Mouse (Mus musculus) kidney, postnatal 0 days (tissue): ENCODE measurements around the gene Vps13c. TPM values are rescaled to one million over a fixed set of nuclear protein-coding genes. Genes with fewer than 3 reads are reported as not detected.

ENCODE experiments used
- ATAC-seq: fragments of 200-750 bp; cut with Nextera tagmentation; replicated peaks from 2 replicates; pipeline ENCODE4 v1.8.0; 2017; ENCODE audit warnings: low read depth, moderate number of reproducible peaks, moderate TSS enrichment, moderate library complexity; ENCODE audit not compliant: low FRiP score
- DNase-seq: peaks from one replicate; pipeline ENCODE4 v3.0.0-alpha.2; 2016; ENCODE audit warnings: low spot score
- H3K27ac ChIP-seq: fragments of 300-500 bp; sonication (generic); 2 replicates; pipeline ENCODE4 v1.5.1; 2014; ENCODE audit warnings: mild to moderate bottlenecking
- H3K27me3 ChIP-seq: fragments of 300-500 bp; sonication (generic); 2 replicates; pipeline ENCODE4 v1.6.1; 2014; ENCODE audit warnings: low read length, mixed read lengths; ENCODE audit not compliant: insufficient read depth
- H3K36me3 ChIP-seq: fragments of 300-500 bp; sonication (generic); 2 replicates; pipeline ENCODE4 v1.6.1; 2014; ENCODE audit warnings: low read length, mixed read lengths; ENCODE audit not compliant: insufficient read depth
- H3K4me1 ChIP-seq: fragments of 300-500 bp; sonication (generic); replicated peaks from 2 replicates; pipeline ENCODE4 v1.6.1; 2014; ENCODE audit warnings: antibody characterized with exemption, low read length, mixed read lengths; ENCODE audit not compliant: insufficient read depth
- H3K4me2 ChIP-seq: fragments of 300-500 bp; sonication (generic); 2 replicates; pipeline ENCODE4 v1.6.1; 2014; ENCODE audit warnings: mild to moderate bottlenecking, low read length, moderate library complexity, mixed read lengths
- H3K4me3 ChIP-seq: fragments of 300-500 bp; sonication (generic); replicated peaks from 2 replicates; pipeline ENCODE4 v1.5.1; 2014; ENCODE audit warnings: low read depth, low read length
- H3K9ac ChIP-seq: fragments of 300-500 bp; sonication (generic); 2 replicates; pipeline ENCODE4 v1.6.1; 2014; ENCODE audit warnings: low read depth, low read length
- H3K9me3 ChIP-seq: fragments of 300-500 bp; sonication (generic); replicated peaks from 2 replicates; pipeline ENCODE4 v1.6.1; 2016; ENCODE audit warnings: low read length, inconsistent platforms, mixed read lengths
- CTCF ChIP-seq: IDR thresholded peaks from 2 replicates; pipeline ENCODE4 v1.5.1; 2016; ENCODE audit warnings: antibody characterized with exemption, low read depth, mild to moderate bottlenecking, moderate library complexity
- WGBS: fragments of 180-500 bp; shearing (Covaris S2); extraction: QIAGEN DNeasy Blood & Tissue Kit; methylation state at CpG from one replicate; pipeline ENCODE4 v1.1.7; 2014; 5-methylcytosine and 5-hydroxymethylcytosine counted together
- polyA plus RNA-seq: library from polyadenylated mRNA; unstranded; fragments of >200 nt; fragmentation: Nextera tagmentation; extraction: Ambion mirVana; gene quantifications from 2 replicates; pipeline ENCODE4 v1.2.1, GENCODE M21; 2015

The Vps13c gene
- polyA plus RNA-seq, 1 experiment from 2014 or later = 3.7 TPM

DNA sequence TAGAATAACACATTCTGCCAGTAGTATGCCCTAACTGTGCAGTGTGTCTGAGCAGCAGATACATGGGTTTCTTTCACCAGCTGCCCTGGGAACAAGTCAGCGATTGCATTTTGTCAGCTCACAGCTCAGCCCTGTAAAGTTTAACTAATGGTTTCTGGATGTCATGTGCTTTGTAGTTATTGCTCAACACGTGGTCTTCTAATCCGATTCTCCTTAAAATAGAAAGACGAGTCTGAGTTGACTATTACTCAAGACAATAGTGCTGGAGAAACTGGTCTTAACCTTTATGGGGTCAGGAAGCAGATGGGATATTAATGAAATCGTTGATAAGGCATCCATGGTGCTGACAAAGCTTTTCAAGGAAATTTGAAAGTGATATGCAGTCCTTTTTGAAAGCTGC lies 2.6 kb downstream of the Vps13c start:
- TF ChIP-seq CTCF = no peak
- no peak overlapping the region for H3K27ac ChIP-seq
- peak; percentile 56 for DNase-seq
- ATAC-seq = no peak
- H3K4me2 ChIP-seq = no peak overlapping the region
- no peak overlapping the region for H3K4me3 ChIP-seq
- H3K9me3 ChIP-seq = no peaks in the 10 kb centered on the region
- H3K27me3 ChIP-seq = no peaks in the 10 kb centered on the region
- 49% methylated on average over 5 of the region's 5 CpGs for WGBS
- H3K4me1 ChIP-seq = peaks cover 3% of the 10 kb centered on the region
- no peak overlapping the region for H3K9ac ChIP-seq
- no peaks in the 10 kb centered on the region for H3K36me3 ChIP-seq

DNA sequence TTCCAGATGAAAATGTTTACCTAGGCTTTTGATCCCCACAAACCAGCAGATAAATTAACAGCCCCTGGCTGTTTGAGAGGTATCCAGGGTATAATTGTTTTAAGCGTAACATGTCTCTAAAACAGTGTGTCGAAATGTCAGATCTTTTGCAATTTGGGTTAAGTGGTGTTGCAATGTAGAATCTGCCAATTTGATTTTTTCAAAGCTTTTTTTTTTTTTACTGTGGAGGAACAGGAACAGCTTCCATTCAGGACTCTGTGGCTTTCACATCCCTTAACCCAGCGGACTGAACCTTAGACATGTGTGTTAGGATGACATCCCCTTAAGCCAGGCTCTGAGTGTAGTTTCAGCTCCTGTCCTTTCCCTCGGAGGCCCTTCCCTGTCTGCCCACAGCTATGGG lies 4.8 kb downstream of the Vps13c start:
- no peak for TF ChIP-seq CTCF
- no peak for ATAC-seq

DNA sequence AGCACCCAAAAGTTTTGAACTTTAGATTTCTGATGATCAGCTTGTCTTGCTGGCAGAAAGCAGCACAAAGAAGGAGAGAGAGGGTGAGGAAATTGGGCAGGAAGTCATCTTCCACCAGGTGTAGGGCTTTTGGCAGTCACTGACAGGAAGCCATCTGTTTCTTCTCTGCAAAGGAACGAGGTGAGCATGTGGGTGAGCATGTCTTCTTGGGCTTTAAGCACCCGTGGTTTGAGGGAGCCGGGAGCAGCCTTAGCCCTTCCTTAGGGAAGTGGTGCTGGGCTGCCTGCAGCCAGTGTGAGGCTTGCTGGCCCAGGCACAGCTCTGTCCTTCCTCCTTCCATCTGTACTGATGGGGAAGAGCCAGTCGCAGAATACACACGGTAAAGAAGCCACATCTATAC lies 5.5 kb downstream of the Vps13c start:
- no peak overlapping the region for H3K9ac ChIP-seq
- DNase-seq (no peak), ATAC-seq (no peak)
- no peak overlapping the region for H3K27ac ChIP-seq
- peaks cover 3% of the 10 kb centered on the region for H3K4me1 ChIP-seq
- WGBS = 63% methylated on average over 5 of the region's 5 CpGs
- no peaks in the 10 kb centered on the region for H3K9me3 ChIP-seq
- H3K36me3 ChIP-seq = no peaks in the 10 kb centered on the region
- H3K4me2 ChIP-seq = no peak overlapping the region
- no peaks in the 10 kb centered on the region for H3K27me3 ChIP-seq
- no peak overlapping the region for H3K4me3 ChIP-seq
- TF ChIP-seq CTCF = no peak

More for the DNA sequence above, 4.8 kb downstream of the Vps13c start:
- Histone ChIP-seq H3K4me1 (peaks cover 3% of the 10 kb centered on the region), H3K27ac (no peak overlapping the region), H3K27me3 (no peaks in the 10 kb centered on the region), H3K4me3 (no peak overlapping the region), H3K4me2 (no peak overlapping the region), H3K36me3 (no peaks in the 10 kb centered on the region), H3K9ac (no peak overlapping the region), H3K9me3 (no peaks in the 10 kb centered on the region)
- 73% methylated on average over 4 of the region's 4 CpGs for WGBS
- no peak for DNase-seq

DNA sequence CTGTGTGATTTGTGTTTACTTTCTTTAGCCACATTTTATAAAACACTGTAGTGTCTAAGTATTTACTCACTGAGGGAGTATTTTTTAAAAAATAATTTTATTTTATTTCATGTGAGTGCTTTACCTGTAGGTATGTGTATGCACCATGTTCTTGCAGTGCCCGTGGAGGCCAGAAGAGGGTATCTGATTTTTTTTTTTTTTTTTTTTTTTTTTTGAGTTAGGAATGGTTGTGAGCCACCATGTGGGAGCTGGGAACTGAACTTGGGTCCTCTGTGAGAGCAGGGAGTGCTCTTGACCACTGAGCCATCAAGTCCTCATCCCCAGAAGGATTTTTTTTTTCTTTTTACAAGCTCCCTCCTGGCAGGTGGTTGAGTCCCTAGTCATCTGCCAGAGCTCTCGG lies 5.9 kb downstream of the Vps13c start:
- 84% methylated on average over 2 of the region's 2 CpGs for WGBS
- DNase-seq (no peak), ATAC-seq (no peak)
- H3K36me3 ChIP-seq = no peaks in the 10 kb centered on the region
- H3K4me2 ChIP-seq = no peak overlapping the region
- no peak overlapping the region for H3K4me3 ChIP-seq
- H3K4me1 ChIP-seq = no peaks in the 10 kb centered on the region
- no peak overlapping the region for H3K27ac ChIP-seq
- TF ChIP-seq CTCF = no peak
- no peak overlapping the region for H3K9ac ChIP-seq
- no peaks in the 10 kb centered on the region for H3K27me3 ChIP-seq
- no peaks in the 10 kb centered on the region for H3K9me3 ChIP-seq

DNA sequence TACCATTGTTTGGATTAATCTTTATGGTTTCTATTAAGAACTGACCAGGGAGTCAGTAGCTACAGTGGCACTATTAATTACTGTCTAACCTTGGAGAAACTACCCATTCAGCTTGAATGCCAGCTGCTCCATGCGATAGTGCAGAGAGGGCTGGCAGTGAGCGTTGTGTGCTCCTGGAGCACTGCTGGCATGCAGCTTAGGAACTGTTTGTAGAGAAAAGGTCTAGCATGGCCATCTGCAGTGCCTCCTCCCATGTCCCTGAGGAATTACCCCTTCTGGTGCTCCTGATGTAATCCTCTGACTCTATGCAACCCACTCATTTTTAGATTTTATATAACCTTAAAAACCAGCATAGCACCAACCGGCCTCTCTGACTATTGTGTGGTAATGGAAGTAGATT lies 7.4 kb downstream of the Vps13c start:
- DNase-seq (no peak), ATAC-seq (no peak)
- no peak overlapping the region for H3K4me3 ChIP-seq
- H3K4me2 ChIP-seq = no peak overlapping the region
- no peak overlapping the region for H3K27ac ChIP-seq
- H3K9ac ChIP-seq = no peak overlapping the region
- no peaks in the 10 kb centered on the region for H3K4me1 ChIP-seq
- no peaks in the 10 kb centered on the region for H3K27me3 ChIP-seq
- H3K9me3 ChIP-seq = no peaks in the 10 kb centered on the region
- no peak for TF ChIP-seq CTCF
- H3K36me3 ChIP-seq = no peaks in the 10 kb centered on the region
- 86% methylated on average over 3 of the region's 3 CpGs for WGBS

DNA sequence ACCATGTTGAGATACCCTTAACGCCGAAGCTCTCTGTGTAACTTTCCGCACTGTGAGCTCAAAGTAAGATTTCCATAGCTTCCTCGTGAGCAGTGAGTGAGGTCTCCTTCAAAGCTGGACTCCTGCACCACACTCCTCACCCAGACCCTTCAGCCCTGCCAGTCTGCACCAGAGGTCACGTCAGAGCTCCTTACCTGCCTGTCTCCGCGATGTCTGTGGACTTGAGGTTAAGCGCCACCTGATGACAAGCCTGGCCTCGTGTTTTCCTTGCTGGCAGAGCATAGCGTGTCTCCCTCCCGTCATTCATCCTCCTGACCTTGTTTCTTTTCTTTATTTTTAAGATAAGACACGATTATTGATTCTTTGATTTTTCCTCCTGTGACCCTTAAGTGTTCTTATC lies 9.2 kb downstream of the Vps13c start:
- no peak for TF ChIP-seq CTCF
- no peak for ATAC-seq
- Histone ChIP-seq H3K9ac (no peak overlapping the region), H3K27me3 (no peaks in the 10 kb centered on the region), H3K4me1 (no peaks in the 10 kb centered on the region), H3K9me3 (no peaks in the 10 kb centered on the region), H3K4me3 (no peak overlapping the region), H3K36me3 (no peaks in the 10 kb centered on the region), H3K27ac (no peak overlapping the region), H3K4me2 (no peak overlapping the region)
- DNase-seq = no peak
- WGBS = 84% methylated on average over 12 of the region's 12 CpGs

DNA sequence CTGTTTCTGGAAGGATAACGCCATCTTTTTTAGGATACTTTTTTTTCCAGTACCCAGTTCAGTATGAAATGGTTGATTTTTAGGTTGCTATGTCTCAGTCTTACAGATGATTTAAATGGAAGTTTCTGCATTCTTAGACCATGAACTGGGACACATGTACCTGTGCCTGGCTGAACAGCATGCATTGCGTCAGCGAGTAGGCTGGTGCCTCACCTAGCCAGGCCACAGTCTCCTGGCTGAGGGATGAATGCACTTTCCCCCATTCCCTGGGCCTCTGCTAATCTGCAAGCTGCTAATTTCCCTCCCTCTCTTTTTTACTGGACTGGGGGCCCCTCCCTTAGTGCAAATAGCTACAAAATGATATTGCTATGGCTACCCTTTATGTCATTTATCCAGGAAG lies 9.7 kb downstream of the Vps13c start:
- Histone ChIP-seq H3K36me3 (0 out of 2 replicates have a peak, but pooled peaks cover under 1% of the 10 kb centered on the region), H3K4me2 (no peak overlapping the region), H3K27ac (no peak overlapping the region), H3K9me3 (no peaks in the 10 kb centered on the region), H3K4me1 (no peaks in the 10 kb centered on the region), H3K4me3 (no peak overlapping the region), H3K27me3 (no peaks in the 10 kb centered on the region), H3K9ac (no peak overlapping the region)
- TF ChIP-seq CTCF = no peak
- WGBS = 92% methylated on average over 3 of the region's 3 CpGs
- no peak for DNase-seq
- no peak for ATAC-seq
